Mouse (Mus musculus) spleen, adult 2 months (tissue): ENCODE data around the gene Mettl6.

Experiments
- CTCF ChIP-seq: fragments of 200-500 bp; IDR thresholded peaks from 2 replicates; pipeline ENCODE4 v1.5.1; 2011; ENCODE audit warnings: mild to moderate bottlenecking, inconsistent platforms; ENCODE audit not compliant: insufficient read depth, insufficient read length, insufficient replicate concordance; ENCODE audit errors: extremely low read depth
- POLR2A ChIP-seq: fragments of 200-500 bp; IDR thresholded peaks from 2 replicates; pipeline ENCODE4 v1.6.1; 2011; ENCODE audit warnings: low read depth, low read length, inconsistent platforms

DNA sequence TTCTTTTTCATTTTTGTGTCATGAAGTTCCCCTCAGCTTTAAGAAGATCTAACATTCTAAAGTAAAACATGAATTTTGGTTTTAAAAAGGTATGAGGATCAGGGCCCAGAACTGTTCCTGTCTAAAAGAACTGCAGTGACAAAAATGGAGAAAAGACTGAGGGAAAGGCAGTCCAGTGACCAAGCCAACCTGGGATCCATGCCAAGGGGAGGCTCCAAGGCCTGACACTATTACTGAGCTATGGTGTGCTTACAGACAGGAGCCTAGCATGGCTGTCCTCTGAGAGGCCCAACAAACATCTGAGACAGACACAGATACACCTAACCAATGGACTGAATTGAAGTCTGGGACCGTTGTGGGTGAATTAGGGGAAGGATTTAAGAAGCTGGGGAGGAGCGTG is 15.1 kb upstream of the Mettl6 start:
- TF ChIP-seq POLR2A = no peak
- no peak for TF ChIP-seq CTCF
